Mouse (Mus musculus) liver, embryonic 15.5 days (tissue): Measurements from ENCODE around the gene Prkcg. TPM values are rescaled to one million over a fixed set of nuclear protein-coding genes. Genes with fewer than 3 reads are reported as not detected.

Experiments used
- ATAC-seq: fragments of 200-750 bp; cut with Nextera tagmentation; 2 replicates; pipeline ENCODE4 v1.8.0; 2017; ENCODE audit warnings: moderate number of reproducible peaks, mild to moderate bottlenecking, moderate library complexity; ENCODE audit not compliant: insufficient read depth
- H3K27ac ChIP-seq: fragments of 300-500 bp; sonication (generic); replicated peaks from 2 replicates; pipeline ENCODE4 v1.5.1; 2015; ENCODE audit warnings: mild to moderate bottlenecking, inconsistent platforms
- H3K27me3 ChIP-seq: fragments of 300-500 bp; sonication (generic); 2 replicates; pipeline ENCODE4 v1.6.1; 2015; ENCODE audit warnings: mild to moderate bottlenecking, inconsistent platforms
- H3K36me3 ChIP-seq: fragments of 300-500 bp; sonication (generic); replicated peaks from 2 replicates; pipeline ENCODE4 v1.6.1; 2015; ENCODE audit warnings: moderate library complexity, mild to moderate bottlenecking, inconsistent platforms
- H3K4me1 ChIP-seq: fragments of 300-500 bp; sonication (generic); replicated peaks from 2 replicates; pipeline ENCODE4 v1.6.1; 2015; ENCODE audit warnings: inconsistent platforms
- H3K4me2 ChIP-seq: fragments of 300-500 bp; sonication (generic); 2 replicates; pipeline ENCODE4 v1.6.1; 2015; ENCODE audit warnings: moderate library complexity, mild to moderate bottlenecking, inconsistent platforms
- H3K4me3 ChIP-seq: fragments of 300-500 bp; sonication (generic); replicated peaks from 2 replicates; pipeline ENCODE4 v1.5.1; 2015; ENCODE audit warnings: mild to moderate bottlenecking, inconsistent platforms
- H3K9ac ChIP-seq: fragments of 300-500 bp; sonication (generic); 2 replicates; pipeline ENCODE4 v1.6.1; 2015; ENCODE audit warnings: moderate library complexity, mild to moderate bottlenecking, inconsistent platforms
- H3K9me3 ChIP-seq: fragments of 300-500 bp; sonication (generic); replicated peaks from 2 replicates; pipeline ENCODE4 v1.6.1; 2016; ENCODE audit warnings: inconsistent platforms
- WGBS: fragments of 180-500 bp; shearing (Covaris S2); methylation state at CpG from one replicate; pipeline ENCODE4 v1.1.7; 2015; ENCODE audit warnings: mixed read lengths; ENCODE audit not compliant: insufficient replicate concordance; 5-methylcytosine and 5-hydroxymethylcytosine counted together
- polyA plus RNA-seq: library from polyadenylated mRNA; unstranded; fragments of >200 nt; fragmentation: Nextera tagmentation; extraction: Ambion mirVana; gene quantifications from 2 replicates; pipeline ENCODE4 v1.2.1, GENCODE M21; 2015

The Prkcg gene
- polyA plus RNA-seq, 1 experiment from 2014 or later: not detected

DNA sequence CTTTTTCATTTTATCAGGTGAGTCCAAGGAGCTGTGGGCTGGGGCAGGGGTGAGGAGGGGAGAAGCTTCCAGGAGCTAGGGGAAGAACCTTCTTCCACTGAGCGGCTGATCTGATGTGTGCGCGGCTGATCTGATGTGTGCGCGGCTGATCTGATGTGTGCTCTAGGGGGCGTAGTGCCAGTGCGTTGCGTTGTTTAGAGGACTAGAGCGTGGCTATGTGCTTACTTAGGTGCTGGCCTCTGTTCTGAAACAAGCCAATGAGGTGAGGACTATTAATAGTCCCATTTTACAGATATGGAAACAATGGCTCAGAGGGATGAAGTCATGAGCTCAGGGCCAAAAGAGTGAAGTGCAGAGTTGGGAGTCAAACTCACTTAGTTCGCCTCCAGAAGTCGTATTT is 50.0 kb downstream of the Prkcg start:
- H3K4me2 ChIP-seq: no peak overlapping the region
- H3K9ac ChIP-seq: no peak overlapping the region
- H3K27ac ChIP-seq: no peak overlapping the region
- WGBS: 70% methylated on average over 11 of the region's 11 CpGs
- ATAC-seq: no peak
- H3K4me1 ChIP-seq: no peaks in the 10 kb centered on the region
- H3K36me3 ChIP-seq: no peaks in the 10 kb centered on the region
- H3K4me3 ChIP-seq: no peak overlapping the region
- peaks cover 15% of the 10 kb centered on the region for H3K27me3 ChIP-seq
- no peaks in the 10 kb centered on the region for H3K9me3 ChIP-seq

GRCm38 (mm10) chr7:3343861-3344260 is 54.9 kb downstream of the Prkcg start:
- Histone ChIP-seq H3K4me3 (no peak overlapping the region), H3K36me3 (no peaks in the 10 kb centered on the region), H3K9ac (no peak overlapping the region), H3K4me1 (no peaks in the 10 kb centered on the region), H3K27ac (no peak overlapping the region), H3K4me2 (no peak overlapping the region), H3K27me3 (no peaks in the 10 kb centered on the region), H3K9me3 (no peaks in the 10 kb centered on the region)
- no peak for ATAC-seq
- 47% methylated on average over 3 of the region's 3 CpGs for WGBS

GRCm38 (mm10) chr7:3345301-3345700 is 56.3 kb downstream of the Prkcg start:
- no peak overlapping the region for H3K27ac ChIP-seq
- no peak overlapping the region for H3K9ac ChIP-seq
- H3K36me3 ChIP-seq: no peaks in the 10 kb centered on the region
- H3K4me3 ChIP-seq: no peak overlapping the region
- no peaks in the 10 kb centered on the region for H3K27me3 ChIP-seq
- H3K9me3 ChIP-seq: no peaks in the 10 kb centered on the region
- no peak overlapping the region for H3K4me2 ChIP-seq
- WGBS: 72% methylated on average over 3 of the region's 3 CpGs
- no peak for ATAC-seq
- no peaks in the 10 kb centered on the region for H3K4me1 ChIP-seq

GRCm38 (mm10) chr7:3347366-3348287 is 58.6 kb downstream of the Prkcg start:
- no peaks in the 10 kb centered on the region for H3K36me3 ChIP-seq

GRCm38 (mm10) chr7:3348326-3348725 is 59.3 kb downstream of the Prkcg start:
- no peak overlapping the region for H3K4me2 ChIP-seq
- no peak for ATAC-seq

More at GRCm38 (mm10) chr7:3347366-3348287, 58.6 kb downstream of the Prkcg start:
- H3K27ac ChIP-seq: no peak overlapping the region
- ATAC-seq: no peak
- no peaks in the 10 kb centered on the region for H3K4me1 ChIP-seq
- no peak overlapping the region for H3K9ac ChIP-seq
- H3K9me3 ChIP-seq: no peaks in the 10 kb centered on the region
- H3K4me2 ChIP-seq: no peak overlapping the region
- no peak overlapping the region for H3K4me3 ChIP-seq
- WGBS: 58% methylated on average over 20 of the region's 20 CpGs
- no peaks in the 10 kb centered on the region for H3K27me3 ChIP-seq

DNA sequence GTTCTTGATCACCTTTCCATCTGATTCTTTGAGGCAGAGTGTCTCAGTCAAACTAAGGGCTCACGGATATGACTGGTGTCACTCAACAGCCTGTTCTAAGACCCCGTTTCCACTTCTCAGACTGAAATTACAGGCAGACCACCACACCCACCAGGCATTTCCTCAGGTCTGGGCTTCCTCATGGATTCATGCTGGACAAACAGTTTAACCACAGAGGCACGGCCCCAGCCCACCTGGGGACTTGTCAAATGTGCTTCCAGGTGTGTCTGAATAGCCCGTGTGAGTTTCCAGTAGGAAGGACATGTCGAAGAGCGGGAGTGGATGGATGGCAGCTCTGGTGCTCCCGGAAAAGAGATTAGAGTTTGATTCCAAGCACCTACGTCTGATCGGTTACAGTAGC is 60.8 kb downstream of the Prkcg start:
- WGBS: 63% methylated on average over 9 of the region's 9 CpGs
- H3K27ac ChIP-seq: no peak overlapping the region
- H3K4me2 ChIP-seq: no peak overlapping the region
- H3K4me1 ChIP-seq: no peaks in the 10 kb centered on the region
- no peak overlapping the region for H3K4me3 ChIP-seq
- no peaks in the 10 kb centered on the region for H3K27me3 ChIP-seq
- no peak overlapping the region for H3K9ac ChIP-seq
- H3K9me3 ChIP-seq: no peaks in the 10 kb centered on the region
- no peaks in the 10 kb centered on the region for H3K36me3 ChIP-seq
- no peak for ATAC-seq

More at GRCm38 (mm10) chr7:3348326-3348725, 59.3 kb downstream of the Prkcg start:
- Histone ChIP-seq H3K4me3 (no peak overlapping the region), H3K4me1 (no peaks in the 10 kb centered on the region), H3K36me3 (no peaks in the 10 kb centered on the region), H3K9me3 (no peaks in the 10 kb centered on the region), H3K9ac (no peak overlapping the region), H3K27me3 (no peaks in the 10 kb centered on the region), H3K27ac (no peak overlapping the region)
- 50% methylated on average over 5 of the region's 5 CpGs for WGBS

DNA sequence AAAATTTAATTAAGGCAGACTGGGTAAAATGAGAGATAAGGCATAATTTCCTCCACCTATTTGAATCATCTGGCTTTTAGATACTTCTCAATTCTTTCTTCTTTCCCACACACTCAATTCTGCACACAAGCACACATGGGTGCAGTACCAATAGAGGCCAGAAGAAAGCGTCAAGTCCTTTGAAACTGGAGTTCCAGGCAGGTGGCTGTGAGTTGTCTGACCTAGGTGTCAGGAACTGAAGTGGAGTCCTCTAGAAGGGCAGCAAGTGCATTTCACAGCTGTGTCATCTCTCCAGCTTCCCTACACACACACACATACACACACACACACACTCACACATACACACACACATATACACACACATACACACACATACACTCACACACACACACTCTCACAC is 62.6 kb downstream of the Prkcg start:
- Histone ChIP-seq H3K4me2 (no peak overlapping the region), H3K27me3 (no peaks in the 10 kb centered on the region), H3K4me3 (no peak overlapping the region), H3K4me1 (no peaks in the 10 kb centered on the region), H3K9me3 (no peaks in the 10 kb centered on the region), H3K36me3 (no peaks in the 10 kb centered on the region), H3K27ac (no peak overlapping the region), H3K9ac (no peak overlapping the region)
- no peak for ATAC-seq
- WGBS: 76% methylated on average over 1 of the region's 1 CpGs

- 75% methylated on average over 6 of the region's 6 CpGs for WGBS
- ATAC-seq: no peak
These were observed 65.9 kb downstream of the Prkcg start for GRCm38 (mm10) chr7:3354850-3355249.

DNA sequence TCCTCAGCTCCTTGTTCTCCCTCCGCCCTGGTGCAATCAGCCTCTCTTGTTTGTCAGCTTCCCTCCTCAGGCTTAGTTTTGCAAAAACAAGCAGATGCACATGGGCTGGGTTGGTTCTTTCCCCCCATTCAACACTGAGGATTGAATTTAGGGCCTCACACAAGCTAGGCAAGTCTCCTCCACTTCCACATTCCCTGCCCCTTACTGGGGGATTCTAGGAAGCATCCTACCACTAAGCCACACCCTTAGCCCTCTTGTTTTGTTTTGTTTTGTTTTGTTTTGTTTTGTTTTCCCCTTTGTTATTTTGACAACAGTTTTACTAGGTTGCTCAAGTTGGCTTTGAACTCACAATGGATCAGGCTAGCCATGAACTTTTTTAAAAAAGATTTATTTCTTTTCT is 71.7 kb downstream of the Prkcg start:
- Histone ChIP-seq H3K27me3 (peaks cover 9% of the 10 kb centered on the region), H3K4me2 (no peak overlapping the region), H3K27ac (no peak overlapping the region), H3K4me3 (no peak overlapping the region), H3K9me3 (no peaks in the 10 kb centered on the region), H3K36me3 (no peaks in the 10 kb centered on the region), H3K9ac (no peak overlapping the region), H3K4me1 (no peaks in the 10 kb centered on the region)
- 58% methylated on average over 1 of the region's 1 CpGs for WGBS
- ATAC-seq: no peak

More at GRCm38 (mm10) chr7:3354850-3355249, 65.9 kb downstream of the Prkcg start:
- no peak overlapping the region for H3K4me3 ChIP-seq
- H3K4me1 ChIP-seq: no peaks in the 10 kb centered on the region
- no peak overlapping the region for H3K4me2 ChIP-seq
- H3K27ac ChIP-seq: no peak overlapping the region
- no peaks in the 10 kb centered on the region for H3K9me3 ChIP-seq
- H3K36me3 ChIP-seq: no peaks in the 10 kb centered on the region
- no peaks in the 10 kb centered on the region for H3K27me3 ChIP-seq
- H3K9ac ChIP-seq: no peak overlapping the region

DNA sequence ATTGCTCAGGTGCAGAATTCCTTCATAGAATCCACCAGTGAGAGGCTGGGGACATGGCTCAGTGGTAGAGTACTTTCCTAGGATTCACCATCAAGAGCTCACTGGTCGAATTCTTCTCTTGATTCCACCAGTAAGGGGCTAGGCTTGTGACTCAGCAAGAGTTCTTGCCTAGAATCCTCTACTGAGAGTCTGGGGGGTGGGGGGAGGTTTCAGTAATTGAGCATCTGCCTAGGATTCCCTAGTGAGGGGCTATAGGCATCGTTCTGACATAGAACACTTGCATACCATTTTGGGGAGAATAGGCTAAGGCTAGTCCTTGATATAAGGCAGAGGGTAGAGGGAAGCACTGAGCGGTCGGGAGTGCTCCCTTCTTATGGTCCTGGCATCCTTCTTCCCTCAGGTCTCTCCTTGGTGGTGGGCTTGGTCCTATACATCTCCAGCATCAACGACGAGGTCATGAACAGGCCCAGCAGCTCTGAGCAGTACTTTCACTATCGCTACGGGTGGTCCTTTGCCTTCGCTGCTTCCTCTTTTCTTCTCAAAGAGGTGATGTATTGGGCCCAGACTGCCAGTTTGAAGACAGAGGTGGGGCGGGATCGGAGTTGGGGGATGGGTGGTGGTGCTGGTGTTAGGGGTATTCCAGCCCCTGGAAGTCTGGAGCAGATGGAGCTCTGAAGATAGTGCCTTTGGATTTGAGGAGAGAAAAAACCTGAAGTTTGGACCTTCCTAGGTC is 76.7 kb downstream of the Prkcg start:
- H3K4me2 ChIP-seq: no peak overlapping the region
- H3K9ac ChIP-seq: no peak overlapping the region
- no peak for ATAC-seq
- no peak overlapping the region for H3K27ac ChIP-seq
- no peaks in the 10 kb centered on the region for H3K4me1 ChIP-seq
- H3K4me3 ChIP-seq: no peak overlapping the region
- peaks cover 44% of the 10 kb centered on the region for H3K27me3 ChIP-seq
- no peaks in the 10 kb centered on the region for H3K9me3 ChIP-seq
- H3K36me3 ChIP-seq: no peaks in the 10 kb centered on the region
- 8% methylated on average over 11 of the region's 11 CpGs for WGBS

DNA sequence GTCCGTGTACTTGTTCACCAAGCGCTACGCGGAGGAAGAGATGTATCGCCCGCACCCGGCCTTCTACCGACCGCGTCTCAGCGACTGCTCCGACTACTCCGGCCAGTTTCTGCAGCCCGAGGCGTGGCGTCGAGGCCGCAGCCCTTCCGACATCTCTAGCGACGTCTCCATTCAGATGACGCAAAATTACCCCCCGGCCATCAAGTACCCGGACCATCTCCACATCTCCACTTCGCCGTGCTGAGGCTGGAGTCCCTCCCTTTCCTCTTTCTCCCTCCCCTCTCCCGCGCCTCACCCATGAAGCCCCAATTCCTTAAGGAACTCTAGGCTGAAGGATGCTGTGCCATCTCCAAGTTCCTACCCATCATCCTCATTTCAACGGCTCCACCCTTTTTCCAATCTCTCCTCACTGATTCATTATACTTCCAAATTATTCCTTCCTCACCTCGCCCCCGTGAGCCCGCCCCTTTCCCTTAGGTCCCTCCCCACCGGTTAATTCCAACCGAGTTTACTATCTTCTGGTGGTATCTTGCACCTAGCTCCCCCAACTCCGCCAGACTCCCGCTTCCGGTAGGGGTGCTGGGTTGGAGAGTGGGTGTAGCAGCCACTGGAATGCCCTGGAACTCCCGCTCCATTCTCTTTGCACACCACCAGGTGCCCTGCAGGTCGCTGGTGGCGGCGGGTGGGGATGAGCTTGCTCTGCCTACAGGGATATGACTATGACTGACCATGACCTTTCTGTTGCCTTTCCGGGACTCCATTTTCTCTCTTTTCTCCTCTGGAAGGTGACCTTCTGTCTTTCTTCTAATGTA is 77.9 kb downstream of the Prkcg start:
- ATAC-seq: no peak
- H3K4me2 ChIP-seq: no peak overlapping the region
- H3K4me3 ChIP-seq: no peak overlapping the region

More for the DNA sequence above, 77.9 kb downstream of the Prkcg start:
- Histone ChIP-seq H3K9me3 (no peaks in the 10 kb centered on the region), H3K27me3 (peaks cover 44% of the 10 kb centered on the region), H3K9ac (no peak overlapping the region), H3K36me3 (no peaks in the 10 kb centered on the region), H3K4me1 (no peaks in the 10 kb centered on the region), H3K27ac (no peak overlapping the region)
- WGBS: 4% methylated on average over 42 of the region's 42 CpGs
